Mouse (Mus musculus) granulocyte monocyte progenitor cell, adult 5-6 weeks (primary cell): ENCODE data around the gene Ddr2. TPM values are rescaled to one million over a fixed set of nuclear protein-coding genes. Genes with fewer than 3 reads are reported as not detected.

ENCODE experiments used
- ATAC-seq: replicated peaks from 2 replicates; pipeline ENCODE4 v1.8.0; 2016; ENCODE audit warnings: mild to moderate bottlenecking, moderate TSS enrichment, inconsistent platforms; ENCODE audit not compliant: poor library complexity, severe bottlenecking
- total RNA-seq, 2 experiments: library from RNA; stranded (forward) in 1 of 2; stranded (reverse) in 1 of 2; fragments of 200-712, 200-1000 nt in 1 of 2; fragments of >200 nt in 1 of 2; fragmentation: Nextera tagmentation in 1 of 2; gene quantifications; 2 replicates each; pipeline ENCODE4 v1.2.3; 2014 to 2017

Ddr2 gene
- total RNA-seq, 2 experiments from 2014 or later, result 0.05 TPM; not detected in 1

DNA sequence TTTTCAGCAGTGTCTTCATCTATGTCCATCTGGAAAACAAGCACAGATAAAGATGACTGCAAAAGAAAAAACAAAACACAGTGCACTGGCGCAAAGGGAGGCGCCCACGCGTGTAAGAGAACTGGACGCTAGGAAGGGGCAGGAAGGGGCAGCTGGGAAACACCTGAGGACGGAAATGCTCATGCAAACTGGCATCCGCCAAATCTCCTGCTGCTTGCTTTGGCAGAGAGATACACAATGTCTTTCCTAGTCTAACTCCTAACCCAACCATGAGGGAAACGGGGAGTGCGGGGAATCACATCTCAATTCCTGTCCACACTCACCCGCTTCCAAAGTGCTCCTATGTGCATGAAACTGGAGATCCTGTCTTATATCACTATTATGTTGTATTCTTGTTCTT, 157.5 kb downstream of the Ddr2 start:
- ATAC-seq, result no peak

DNA sequence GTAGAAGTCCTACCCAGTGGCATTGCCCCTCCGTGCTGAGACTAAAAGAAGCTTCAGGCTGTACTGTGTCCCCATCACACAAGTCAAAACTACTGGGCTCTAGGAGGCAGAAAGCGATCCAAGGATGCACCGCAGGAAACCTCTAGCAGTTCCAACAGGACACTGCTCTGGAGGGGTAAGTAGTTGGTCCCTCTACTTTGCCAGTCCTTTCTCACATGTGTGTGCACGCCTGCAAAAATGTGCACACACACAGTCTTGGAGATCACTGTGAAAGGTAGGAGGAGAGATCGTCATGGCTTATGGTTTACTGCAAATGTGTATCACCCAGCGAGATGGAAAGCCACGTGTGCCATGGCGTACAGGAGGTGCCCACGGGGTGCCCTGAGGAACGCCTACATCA, 157.9 kb downstream of the Ddr2 start:
- no peak for ATAC-seq

DNA sequence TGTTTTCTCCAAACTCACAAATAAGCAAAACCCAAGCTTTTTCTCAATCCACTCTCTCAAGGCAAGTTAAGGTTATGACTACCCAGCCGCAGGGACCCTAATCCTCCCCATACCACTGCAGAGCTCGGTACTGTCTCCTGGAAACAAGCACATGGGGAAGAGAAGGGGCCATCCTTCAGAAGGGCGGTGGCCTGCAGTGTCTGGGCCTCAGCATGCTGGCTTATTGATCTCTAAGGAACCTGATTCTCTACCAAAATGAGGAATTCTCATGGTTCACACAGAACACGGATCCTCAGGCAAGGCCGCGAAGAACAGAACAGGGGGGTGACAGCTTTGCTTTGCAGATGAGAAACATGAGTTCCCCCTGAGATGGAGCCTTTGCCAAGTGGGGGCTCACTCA, 159.0 kb downstream of the Ddr2 start:
- ATAC-seq, result no peak

DNA sequence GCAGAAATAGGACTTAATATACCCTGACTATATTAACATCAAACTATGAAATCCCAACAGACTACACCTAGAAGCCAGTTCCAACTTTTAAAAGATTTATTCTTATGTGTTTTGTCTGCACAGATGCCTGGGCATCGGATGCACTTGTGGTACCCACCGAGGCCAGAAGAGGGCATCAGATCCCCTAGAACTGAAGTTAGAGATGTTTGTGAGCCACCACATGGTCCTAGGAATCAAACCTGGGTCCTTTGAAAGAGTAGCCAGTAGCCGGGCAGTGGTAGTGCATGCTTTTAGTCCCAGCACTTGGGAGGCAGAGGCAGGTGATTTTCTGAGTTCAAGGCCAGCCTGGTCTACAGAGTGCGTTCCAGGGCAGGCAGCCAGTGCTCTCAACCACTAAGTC, 159.9 kb downstream of the Ddr2 start:
- ATAC-seq, result peak; percentile 58; the same call in 1 of the 2 replicates

DNA sequence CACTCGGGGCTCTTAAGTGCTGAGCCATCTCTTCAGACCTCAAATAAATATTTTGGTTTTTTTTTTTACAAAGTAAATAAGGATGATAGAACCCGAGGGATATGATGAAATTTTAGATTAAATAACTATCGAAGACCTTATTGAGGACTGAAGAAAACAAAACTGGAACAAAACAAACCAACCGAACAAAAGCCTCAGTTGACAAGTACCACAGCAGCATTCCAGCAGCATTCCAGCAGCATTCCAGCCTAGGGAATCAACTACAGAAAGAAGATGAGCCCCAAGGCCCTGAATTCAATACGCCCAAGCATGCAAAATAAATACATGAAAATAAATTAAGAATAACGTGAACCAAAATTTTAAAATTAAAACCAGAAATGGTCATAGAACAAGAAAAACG, 160.6 kb downstream of the Ddr2 start:
- no peak for ATAC-seq

DNA sequence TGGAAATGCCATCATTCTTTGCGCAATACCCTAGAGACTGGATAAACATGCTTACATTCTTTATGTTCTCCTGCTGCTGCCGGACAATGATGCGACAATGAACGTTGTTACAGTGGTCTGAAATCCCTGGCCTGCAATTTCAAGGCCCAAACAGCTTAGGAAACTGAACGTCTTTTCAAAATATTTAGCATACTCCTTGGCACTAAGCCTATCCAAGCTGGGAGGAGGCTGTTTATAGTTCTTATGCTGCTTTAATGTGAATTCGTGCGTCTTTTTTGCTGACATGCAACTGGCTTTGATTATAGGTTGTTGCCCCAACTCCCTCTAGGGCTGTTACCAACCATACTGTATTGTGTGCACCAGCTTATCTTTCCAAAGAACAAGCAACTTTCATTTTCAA, 161.7 kb downstream of the Ddr2 start:
- ATAC-seq, result no peak

DNA sequence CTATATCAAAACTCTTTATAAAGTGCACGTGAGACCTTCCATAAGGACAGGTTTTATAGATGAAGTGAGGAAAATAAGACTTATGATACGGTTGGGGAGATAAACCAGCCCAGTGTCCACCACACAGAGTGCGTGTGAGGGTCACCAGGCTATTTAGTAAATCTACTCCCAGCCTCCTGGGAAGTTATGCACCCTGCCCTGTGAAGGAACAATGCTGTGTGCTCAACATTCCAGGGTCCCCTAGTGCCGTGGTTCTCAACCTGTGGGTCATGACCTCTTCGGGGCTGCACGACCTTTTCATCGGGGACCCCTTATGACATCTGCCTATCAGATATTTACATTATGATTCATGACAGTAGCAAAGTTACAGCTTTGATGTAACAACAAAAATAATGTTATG, 162.3 kb downstream of the Ddr2 start:
- no peak for ATAC-seq

DNA sequence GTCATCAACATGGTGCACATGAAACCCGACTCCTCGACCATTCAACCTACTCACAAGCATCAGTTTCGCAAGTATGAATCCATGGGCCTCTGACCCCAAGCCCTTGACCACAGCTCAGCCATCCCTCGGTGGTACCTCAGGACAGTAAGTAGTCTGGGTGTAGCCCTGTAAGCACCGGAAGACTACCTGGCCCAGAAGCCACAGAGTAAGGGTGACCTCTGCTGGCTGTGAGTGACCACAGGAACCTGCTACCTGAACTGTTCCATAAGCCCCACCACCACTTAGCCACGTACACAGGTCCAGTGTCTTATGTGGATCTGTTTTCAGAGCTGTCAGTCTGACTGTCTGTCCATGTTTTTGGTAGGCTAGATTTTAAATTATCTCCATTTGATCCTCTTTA, 162.9 kb downstream of the Ddr2 start:
- ATAC-seq, result no peak

DNA sequence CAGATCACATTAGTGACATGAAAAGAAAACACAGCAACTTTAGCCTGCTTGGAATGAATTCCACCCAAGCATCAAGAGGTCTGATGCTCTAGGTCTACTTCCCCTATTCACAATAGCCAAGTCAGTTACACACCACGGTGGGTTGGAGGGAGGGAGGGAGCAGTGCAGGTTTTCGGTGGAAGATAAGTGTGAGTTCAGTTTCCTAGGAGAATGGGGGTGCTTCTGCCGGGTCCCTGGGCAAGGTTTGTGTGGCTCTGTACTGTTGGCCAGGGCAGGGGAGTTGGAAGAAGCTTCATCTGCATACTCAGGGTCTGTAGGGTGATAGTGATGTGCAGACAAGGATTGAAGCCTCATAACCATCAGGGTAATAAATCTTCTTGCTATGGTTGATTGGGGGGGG, 164.6 kb downstream of the Ddr2 start:
- no peak for ATAC-seq

DNA sequence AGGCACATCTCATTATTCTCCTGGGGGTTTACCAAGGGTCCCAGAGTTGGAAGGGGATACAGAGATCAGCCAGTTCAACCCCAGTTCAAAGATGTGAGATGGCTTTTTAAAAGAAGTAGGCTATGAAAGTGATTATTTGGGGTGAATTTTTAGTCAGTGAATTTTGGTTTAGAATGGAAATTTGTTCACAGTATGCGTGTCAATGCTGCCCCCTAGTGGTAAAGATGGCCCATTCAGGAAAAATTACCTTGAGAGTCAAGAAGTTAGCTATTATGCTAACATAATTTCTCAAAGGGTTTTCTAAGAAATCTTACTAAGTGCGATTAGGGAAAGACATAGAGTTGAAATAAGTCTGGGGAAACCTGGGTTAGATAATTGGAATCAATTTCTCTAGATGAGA, 171.2 kb downstream of the Ddr2 start:
- peak; percentile 60 for ATAC-seq

DNA sequence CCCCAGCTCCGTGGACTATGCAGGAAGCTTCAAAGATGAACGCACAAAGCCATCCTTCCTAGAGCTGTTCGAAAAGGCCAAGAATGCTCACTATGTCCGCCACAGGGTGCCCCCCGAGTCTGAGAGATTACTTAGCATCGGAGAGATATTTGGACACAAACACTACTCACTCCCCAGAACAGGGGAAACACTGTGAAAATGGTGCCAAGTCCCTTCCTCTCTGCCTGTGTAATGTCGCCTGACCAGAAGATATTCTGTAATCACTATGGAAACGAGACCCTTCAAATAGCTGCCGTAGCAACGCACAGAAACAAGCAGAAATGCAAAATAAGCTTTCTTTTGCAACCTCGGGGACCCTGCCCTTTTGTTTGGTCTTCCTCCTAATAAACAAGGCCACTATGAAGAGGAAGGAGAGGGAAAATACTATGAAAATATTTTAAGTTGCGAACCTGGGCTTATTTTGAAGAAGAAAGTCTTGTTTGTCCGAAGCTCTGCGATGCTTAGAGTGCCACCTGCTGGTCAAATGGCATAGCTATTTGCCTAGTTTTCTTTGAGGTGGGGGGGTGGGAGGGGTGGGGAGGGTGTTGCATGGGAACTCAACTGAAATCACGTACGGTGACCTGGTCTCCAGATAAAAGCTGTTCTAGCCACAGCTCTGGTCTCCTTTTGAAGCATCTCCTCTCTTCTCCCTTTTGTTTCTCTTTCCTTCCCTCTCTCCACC, 176.4 kb downstream of the Ddr2 start:
- ATAC-seq, result peak; percentile 25; the same call in 1 of the 2 replicates

DNA sequence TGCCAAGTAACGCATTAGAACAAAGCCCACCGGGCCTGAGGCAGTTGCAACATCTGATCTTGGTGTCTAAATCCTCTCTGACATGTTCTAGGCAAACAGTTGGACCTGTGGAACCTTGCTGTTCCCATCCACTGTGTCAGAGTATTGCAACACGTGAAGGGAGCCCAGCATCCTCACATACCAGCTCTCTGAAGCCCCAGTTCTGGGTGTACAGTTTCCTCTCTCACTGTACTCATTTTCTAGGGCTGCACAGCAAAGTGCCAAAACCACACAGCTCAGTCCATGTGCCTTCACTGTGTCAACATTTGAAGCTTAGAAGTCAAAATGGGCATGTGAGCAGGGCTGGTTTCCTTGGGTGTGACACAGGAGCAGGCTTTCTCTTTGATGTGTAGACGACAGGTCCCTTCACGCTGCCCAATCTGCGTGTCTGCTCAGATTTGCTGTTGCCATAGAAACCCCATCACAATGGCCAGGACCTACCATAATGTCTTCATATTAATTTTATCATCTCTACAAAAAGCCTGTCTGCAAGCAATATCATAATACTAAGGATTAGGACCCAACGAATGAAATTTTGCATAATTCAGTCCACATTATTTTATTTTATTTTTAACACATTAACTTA, 178.3 kb downstream of the Ddr2 start:
- ATAC-seq, result no peak

DNA sequence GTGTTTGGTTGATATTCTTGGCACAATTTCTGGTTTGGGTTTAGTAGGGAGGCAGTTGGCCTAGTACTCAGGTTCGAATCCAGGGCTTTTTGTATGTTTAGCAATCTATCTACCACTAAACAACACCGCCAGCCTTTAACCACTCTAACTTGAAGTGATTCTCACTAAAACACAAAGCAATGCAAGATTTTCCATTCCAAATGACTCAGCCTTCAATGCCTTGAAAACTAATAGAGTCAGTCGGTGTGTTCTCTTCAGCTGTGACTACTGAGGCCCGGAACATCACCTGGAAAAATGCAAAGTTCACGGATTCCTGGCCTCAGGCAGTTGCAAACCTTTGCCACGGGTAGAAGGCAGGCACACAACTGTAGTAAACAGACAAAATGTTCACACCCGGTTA, 178.9 kb downstream of the Ddr2 start:
- no peak for ATAC-seq

DNA sequence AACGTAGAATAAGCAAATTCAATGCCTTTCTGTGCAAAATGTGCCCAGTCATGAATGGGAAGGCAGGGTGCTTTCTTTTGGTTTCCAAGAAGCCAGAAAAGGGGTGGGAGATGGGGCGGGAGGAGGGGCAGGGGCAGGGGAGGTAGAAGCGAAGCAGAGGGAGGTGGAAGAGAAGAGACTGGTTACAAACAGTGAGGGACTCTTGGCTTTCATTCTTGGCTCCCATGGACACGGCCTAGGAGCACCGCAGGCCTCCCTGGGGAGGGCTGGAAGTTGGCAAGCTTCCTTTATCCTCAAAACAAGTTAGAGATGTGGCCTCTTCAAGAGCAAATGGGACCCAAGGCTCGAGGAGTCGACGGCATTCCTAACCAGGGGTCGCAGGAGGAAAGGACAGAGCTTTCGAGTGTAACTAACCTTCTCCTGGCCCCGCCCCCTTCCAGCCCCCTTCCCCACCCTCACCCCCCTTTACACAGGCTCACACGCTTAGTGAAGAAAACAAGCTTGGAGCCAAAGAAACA, 182.0 kb downstream of the Ddr2 start, which contains the start of gene Ccdc190:
Ccdc190 (plus strand) TSS at position 195 of the 518 bp plus-strand sequence.
- no peak for ATAC-seq

DNA sequence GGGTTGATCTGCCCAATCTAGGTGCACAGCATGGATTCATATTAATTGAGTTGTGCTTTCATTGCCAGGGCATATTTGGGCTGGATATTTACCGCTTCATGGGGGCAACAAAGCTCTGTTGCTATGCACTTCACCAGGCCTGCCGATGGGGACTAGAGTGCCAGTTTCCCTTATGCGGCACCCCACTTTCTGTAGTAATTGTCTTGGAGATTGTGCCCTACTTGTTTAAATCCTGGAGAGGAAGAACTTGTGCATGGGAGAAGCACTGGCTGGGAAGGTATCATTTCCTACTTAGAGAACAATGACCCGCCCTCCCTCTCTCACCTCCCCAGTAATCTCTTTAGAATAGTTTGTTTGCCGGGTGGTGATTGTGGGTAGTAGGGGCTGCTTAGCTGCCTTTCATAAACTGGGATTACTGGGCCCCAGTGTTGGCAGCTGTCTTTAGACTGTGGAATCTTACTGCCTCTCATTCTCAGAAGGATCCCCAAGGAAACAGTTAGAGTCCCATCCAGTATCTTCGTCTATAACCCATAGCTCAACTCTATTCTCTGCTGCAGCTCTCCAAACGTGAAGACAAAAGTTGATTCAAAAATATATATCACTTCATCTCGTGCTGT, 182.7 kb downstream of the Ddr2 start:
- ATAC-seq, result no peak

DNA sequence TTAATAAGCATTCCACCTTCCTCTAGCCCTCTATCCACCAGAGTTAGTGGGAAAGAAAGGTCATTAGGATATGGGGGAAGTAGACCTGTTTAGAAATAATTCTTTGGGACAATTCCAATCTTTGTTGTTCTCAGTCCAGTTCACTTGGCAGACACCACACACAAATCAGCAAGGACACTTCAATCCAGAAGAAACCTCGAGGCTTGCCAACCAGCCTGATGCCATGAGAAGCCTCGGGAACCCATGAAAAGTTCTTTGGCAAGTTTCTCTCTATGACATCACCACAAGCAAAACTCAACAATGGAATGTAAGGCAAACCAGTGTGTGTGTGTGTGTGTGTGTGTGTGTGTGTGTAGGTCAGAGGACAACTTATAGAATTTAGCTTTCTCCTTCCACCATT, 186.0 kb downstream of the Ddr2 start:
- ATAC-seq, result no peak

Other genes with a start within 250 kb of the Ddr2 start
- not detected in 2 replicates for gene Ccdc190, start 182.1 kb downstream of the Ddr2 start, total RNA-seq (2014; fragmentation: Nextera tagmentation)
- gene Ccdc190, start 182.1 kb downstream of the Ddr2 start, total RNA-seq (2017), result not detected in 2 replicates
- gene Hsd17b7, start 141.5 kb downstream of the Ddr2 start, total RNA-seq (2014; fragmentation: Nextera tagmentation), result 1.8 and 2.9 TPM in 2 replicates
- 3.7 and 6.9 TPM in 2 replicates for gene Hsd17b7, start 141.5 kb downstream of the Ddr2 start, total RNA-seq (2017)
- 48.9 and 49.5 TPM in 2 replicates for gene Uap1, start 64.2 kb upstream of the Ddr2 start, total RNA-seq (2014; fragmentation: Nextera tagmentation)
- 74.7 and 144 TPM in 2 replicates for gene Uap1, start 64.2 kb upstream of the Ddr2 start, total RNA-seq (2017)
- 30.4 and 35.6 TPM in 2 replicates for gene Uhmk1, start 104.6 kb upstream of the Ddr2 start, total RNA-seq (2014; fragmentation: Nextera tagmentation)
- gene Uhmk1, start 104.6 kb upstream of the Ddr2 start, total RNA-seq (2017), result 45.6 and 45.8 TPM in 2 replicates
- not detected in 2 replicates for gene Sh2d1b2, start 122.0 kb upstream of the Ddr2 start, total RNA-seq (2014; fragmentation: Nextera tagmentation)
- gene Sh2d1b2, start 122.0 kb upstream of the Ddr2 start, total RNA-seq (2017), result not detected in 2 replicates
- gene Sh2d1b1, start 166.6 kb upstream of the Ddr2 start, total RNA-seq (2014; fragmentation: Nextera tagmentation), result 3.6 and 7.0 TPM in 2 replicates
- 3.1 and 4.5 TPM in 2 replicates for gene Sh2d1b1, start 166.6 kb upstream of the Ddr2 start, total RNA-seq (2017)
- gene Gm7694, start 195.6 kb upstream of the Ddr2 start, total RNA-seq (2014; fragmentation: Nextera tagmentation), result 1.9 and 7.8 TPM in 2 replicates
- 2.1 and 2.8 TPM in 2 replicates for gene Gm7694, start 195.6 kb upstream of the Ddr2 start, total RNA-seq (2017)
- gene Spata46, start 198.0 kb upstream of the Ddr2 start, total RNA-seq (2014; fragmentation: Nextera tagmentation), result not detected in 2 replicates
- gene Spata46, start 198.0 kb upstream of the Ddr2 start, total RNA-seq (2017), result not detected in 2 replicates